Mouse (Mus musculus) midbrain, embryonic 11.5 days (tissue): ENCODE measurements around the gene Nxf1. TPM values are rescaled to one million over a fixed set of nuclear protein-coding genes. Genes with fewer than 3 reads are reported as not detected.
A peak's percentile ranks its signal among the peaks of the same experiment; 100 is the strongest.

Source experiments
- ATAC-seq: fragments of 200-750 bp; cut with Nextera tagmentation; 2 replicates; pipeline ENCODE4 v1.8.0; 2017; ENCODE audit warnings: moderate TSS enrichment, moderate library complexity; ENCODE audit not compliant: low FRiP score
- DNase-seq: peaks from one replicate; pipeline ENCODE4 v3.0.0; 2015; ENCODE audit warnings: low spot score; ENCODE audit errors: missing footprints
- H3K27ac ChIP-seq: fragments of 300-500 bp; sonication (generic); 2 replicates; pipeline ENCODE4 v1.5.1; 2014; ENCODE audit warnings: low read depth, low read length
- H3K27me3 ChIP-seq: fragments of 300-500 bp; sonication (generic); 2 replicates; pipeline ENCODE4 v1.6.1; 2014; ENCODE audit warnings: mild to moderate bottlenecking, low read length, moderate library complexity, mixed read lengths; ENCODE audit not compliant: control insufficient read depth, insufficient read depth
- H3K36me3 ChIP-seq: fragments of 300-500 bp; sonication (generic); 2 replicates; pipeline ENCODE4 v1.6.1; 2014; ENCODE audit warnings: mild to moderate bottlenecking, low read length, moderate library complexity, mixed read lengths; ENCODE audit not compliant: control insufficient read depth, insufficient read depth
- H3K4me1 ChIP-seq: fragments of 300-500 bp; sonication (generic); 2 replicates; pipeline ENCODE4 v1.6.1; 2014; ENCODE audit warnings: low read length; ENCODE audit not compliant: control insufficient read depth, insufficient read depth
- H3K4me2 ChIP-seq: fragments of 300-500 bp; sonication (generic); 2 replicates; pipeline ENCODE4 v1.6.1; 2014; ENCODE audit warnings: mild to moderate bottlenecking, moderate library complexity
- H3K4me3 ChIP-seq: fragments of 300-500 bp; sonication (generic); 2 replicates; pipeline ENCODE4 v1.5.1; 2014; ENCODE audit warnings: low read depth, low read length
- H3K9ac ChIP-seq: fragments of 300-500 bp; sonication (generic); 2 replicates; pipeline ENCODE4 v1.6.1; 2014; ENCODE audit warnings: low read length
- H3K9me3 ChIP-seq: fragments of 300-500 bp; sonication (generic); 2 replicates; pipeline ENCODE4 v1.6.1; 2016; ENCODE audit warnings: low read length; ENCODE audit not compliant: control insufficient read depth
- WGBS: fragments of 180-500 bp; shearing (Covaris S2); extraction: QIAGEN DNeasy Blood & Tissue Kit; methylation state at CpG from one replicate; pipeline ENCODE4 v1.1.7; 2014; 5-methylcytosine and 5-hydroxymethylcytosine counted together
- polyA plus RNA-seq: library from polyadenylated mRNA; unstranded; fragments of >200 nt; fragmentation: Nextera tagmentation; extraction: Ambion mirVana; gene quantifications from 2 replicates; pipeline ENCODE4 v1.2.1, GENCODE M21; 2014

The Nxf1 gene
- polyA plus RNA-seq, 1 experiment from 2014 or later, result 209 TPM

- Histone ChIP-seq H3K4me1 (peaks cover 29% of the 10 kb centered on the region), H3K9ac (peak within 1 kb of the TSS; percentile 92), H3K27me3 (no peaks in the 10 kb centered on the region), H3K27ac (peak within 1 kb of the TSS; percentile 96), H3K4me3 (peak within 1 kb of the TSS; percentile 74), H3K4me2 (peak within 1 kb of the TSS; percentile 98), H3K9me3 (no peaks in the 10 kb centered on the region), H3K36me3 (peaks cover 13% of the 10 kb centered on the region)
- under 1% methylated on average over 68 of the region's 68 CpGs for WGBS
- DNase-seq (peak; percentile 99), ATAC-seq (peak; percentile 95)
Observed at GRCm38 (mm10) chr19:8774086-8774835, 17.4 kb downstream of the Nxf1 start, which contains the start of gene Tmem179b. Gene Tmem179b (minus strand): TSS chr19:8774467.

- H3K4me2 ChIP-seq, result peak overlapping the region; percentile 98
Observed at GRCm38 (mm10) chr19:8774951-8775421, 18.1 kb downstream of the Nxf1 start.

DNA sequence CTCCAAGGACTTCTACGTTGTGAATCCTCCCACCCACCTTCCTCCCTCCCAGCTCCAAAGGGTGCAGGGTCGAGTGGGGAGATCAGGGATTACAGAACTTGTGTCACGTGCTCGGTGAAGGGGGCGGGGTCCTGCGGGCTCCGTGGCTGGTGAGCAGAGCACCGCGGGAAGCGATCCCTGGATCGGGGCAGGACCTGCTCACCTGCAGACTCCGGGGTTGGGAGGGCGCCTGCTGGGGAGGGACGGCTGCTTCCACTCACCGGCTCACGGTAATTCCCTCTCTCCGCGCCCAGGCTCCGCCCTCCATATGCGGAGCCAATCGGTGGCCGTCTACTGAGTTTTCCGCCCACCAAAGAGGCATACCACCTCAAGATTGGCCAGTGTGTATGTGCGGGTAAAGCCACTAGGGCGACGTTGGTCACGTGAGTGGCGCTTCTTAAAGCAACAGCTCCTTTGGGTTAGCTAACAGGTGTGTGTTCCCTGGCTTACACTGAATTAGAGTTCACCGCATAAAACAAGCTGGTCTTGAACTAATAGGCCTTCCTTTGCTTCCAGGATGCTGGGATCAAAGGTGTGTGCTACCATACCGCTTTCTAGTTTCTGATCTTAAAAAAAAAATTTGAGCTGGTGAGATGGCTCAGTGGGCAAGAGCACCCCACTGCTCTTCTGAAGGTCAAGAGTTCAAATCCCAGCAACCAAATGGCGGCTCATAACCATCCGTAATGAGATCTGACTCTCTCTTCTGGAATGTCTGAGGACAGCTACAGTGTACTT is 29.3 kb downstream of the Nxf1 start, which contains the start of gene Taf6l:
Gene Taf6l (minus strand): TSS at position 410 of the 774 bp plus-strand sequence.
- Histone ChIP-seq H3K4me2 (peak within 1 kb of the TSS; percentile 68), H3K27me3 (no peaks in the 10 kb centered on the region), H3K9me3 (no peaks in the 10 kb centered on the region), H3K4me1 (0 out of 2 replicates have a peak, but pooled peaks cover 4% of the 10 kb centered on the region), H3K36me3 (peaks cover 17% of the 10 kb centered on the region; the same call in 1 of the 2 replicates), H3K4me3 (peak within 1 kb of the TSS; percentile 78), H3K27ac (peak within 1 kb of the TSS; percentile 51; the same call in 1 of the 2 replicates), H3K9ac (peak within 1 kb of the TSS; percentile 73)
- under 1% methylated on average over 32 of the region's 32 CpGs for WGBS
- ATAC-seq (peak; percentile 99), DNase-seq (peak; percentile 97)

More at GRCm38 (mm10) chr19:8774951-8775421, 18.1 kb downstream of the Nxf1 start:
- no peaks in the 10 kb centered on the region for H3K9me3 ChIP-seq
- H3K9ac ChIP-seq, result peak overlapping the region; percentile 92
- H3K36me3 ChIP-seq, result peaks cover 10% of the 10 kb centered on the region
- peak; percentile 91 for DNase-seq
- peaks cover 29% of the 10 kb centered on the region for H3K4me1 ChIP-seq
- 6% methylated on average over 20 of the region's 20 CpGs for WGBS
- ATAC-seq, result peak; percentile 41; the same call in 1 of the 2 replicates
- H3K4me3 ChIP-seq, result peak overlapping the region; percentile 74
- H3K27me3 ChIP-seq, result no peaks in the 10 kb centered on the region
- H3K27ac ChIP-seq, result peak overlapping the region; percentile 96

DNA sequence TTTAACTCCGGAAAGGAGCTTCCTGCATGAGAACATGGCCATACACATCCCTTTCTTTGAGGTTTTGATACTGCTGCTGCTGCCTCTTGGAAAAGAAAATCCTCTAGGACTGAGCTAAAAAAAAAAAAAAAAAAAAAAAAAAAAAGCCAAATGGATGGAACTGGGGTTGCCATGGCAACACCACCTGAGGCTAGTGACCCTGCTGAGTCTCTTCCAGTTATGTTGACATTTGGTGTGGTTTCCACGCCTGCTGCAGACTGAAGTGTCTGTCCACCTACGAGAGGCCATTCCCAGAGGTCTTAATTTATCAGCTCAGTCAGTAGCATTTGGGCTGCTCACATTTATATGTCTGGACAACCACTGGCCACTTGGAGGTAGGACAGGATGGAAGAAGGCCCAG is 31.6 kb downstream of the Nxf1 start:
- no peak for DNase-seq
- Histone ChIP-seq H3K27me3 (no peaks in the 10 kb centered on the region), H3K4me2 (no peak overlapping the region), H3K36me3 (peaks cover 7% of the 10 kb centered on the region), H3K27ac (no peak overlapping the region), H3K9ac (no peak overlapping the region), H3K4me3 (no peak overlapping the region), H3K9me3 (no peaks in the 10 kb centered on the region), H3K4me1 (0 out of 2 replicates have a peak, but pooled peaks cover 4% of the 10 kb centered on the region)
- ATAC-seq, result no peak
- 22% methylated on average over 3 of the region's 3 CpGs for WGBS

- Histone ChIP-seq H3K27ac (no peak overlapping the region; the same call in 1 of the 2 replicates), H3K9me3 (no peaks in the 10 kb centered on the region), H3K27me3 (no peaks in the 10 kb centered on the region), H3K4me1 (0 out of 2 replicates have a peak, but pooled peaks cover 4% of the 10 kb centered on the region), H3K36me3 (peaks cover 12% of the 10 kb centered on the region), H3K4me3 (no peak overlapping the region), H3K9ac (no peak overlapping the region), H3K4me2 (no peak overlapping the region)
- 29% methylated on average over 1 of the region's 1 CpGs for WGBS
- DNase-seq (no peak), ATAC-seq (no peak)
Observed at GRCm38 (mm10) chr19:8789171-8789570, 32.3 kb downstream of the Nxf1 start.

DNA sequence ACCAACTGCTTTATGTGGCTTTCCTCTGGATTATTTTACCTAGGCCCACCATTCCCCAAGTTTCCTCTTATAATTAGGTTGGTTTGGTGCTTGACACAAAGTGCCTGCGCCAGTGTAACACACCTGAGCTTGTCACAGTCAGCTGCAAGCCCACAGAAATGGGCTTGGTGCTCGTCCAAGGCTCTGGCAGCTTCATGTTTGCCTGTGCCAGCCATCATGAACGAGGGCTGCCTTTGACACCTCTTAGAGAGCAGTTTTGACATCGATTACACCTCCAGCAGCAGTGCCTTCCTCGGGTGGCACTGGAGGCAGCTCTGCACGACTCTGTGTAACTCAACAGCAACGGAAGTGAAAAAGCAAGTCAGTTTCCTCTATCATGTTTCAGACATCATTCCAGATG is 33.3 kb downstream of the Nxf1 start:
- Histone ChIP-seq H3K4me1 (0 out of 2 replicates have a peak, but pooled peaks cover 3% of the 10 kb centered on the region), H3K27ac (no peak overlapping the region), H3K4me3 (no peak overlapping the region), H3K27me3 (no peaks in the 10 kb centered on the region), H3K36me3 (peaks cover 12% of the 10 kb centered on the region), H3K9ac (no peak overlapping the region), H3K4me2 (no peak overlapping the region), H3K9me3 (no peaks in the 10 kb centered on the region)
- WGBS, result 86% methylated on average over 7 of the region's 7 CpGs
- DNase-seq (no peak), ATAC-seq (no peak)

GRCm38 (mm10) chr19:8798264-8798946 is 41.5 kb downstream of the Nxf1 start, which contains the start of gene Polr2g:
Gene Polr2g (minus strand): TSS chr19:8798577.
- H3K9me3 ChIP-seq, result no peaks in the 10 kb centered on the region
- H3K9ac ChIP-seq, result peak within 1 kb of the TSS; percentile 84

DNA sequence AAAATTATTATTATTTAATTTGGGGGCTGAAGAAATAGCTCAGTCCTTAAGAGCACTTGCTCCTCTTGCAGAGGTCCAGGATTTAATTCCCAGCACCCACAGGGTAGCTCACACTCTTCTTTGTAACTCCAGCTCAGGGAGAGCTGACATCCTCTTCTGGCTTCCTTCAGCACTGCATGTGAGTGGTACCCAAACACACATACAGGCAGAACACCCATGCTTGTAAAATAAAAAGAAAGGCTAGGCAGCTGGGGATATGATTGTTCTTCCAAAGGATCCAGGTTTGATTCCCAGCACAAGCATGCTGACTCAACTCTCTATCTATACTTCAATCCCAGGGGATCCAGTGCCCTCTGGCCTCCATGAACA is 42.1 kb downstream of the Nxf1 start:
- no peak overlapping the region for H3K9ac ChIP-seq
- ATAC-seq, result no peak
- H3K4me2 ChIP-seq, result no peak overlapping the region; the same call in 1 of the 2 replicates
- no peaks in the 10 kb centered on the region for H3K27me3 ChIP-seq
- no peak overlapping the region for H3K4me3 ChIP-seq
- peaks cover 11% of the 10 kb centered on the region for H3K4me1 ChIP-seq
- no peak overlapping the region for H3K27ac ChIP-seq
- peaks cover 2% of the 10 kb centered on the region; the same call in 1 of the 2 replicates for H3K36me3 ChIP-seq
- no peak for DNase-seq
- H3K9me3 ChIP-seq, result no peaks in the 10 kb centered on the region

More at GRCm38 (mm10) chr19:8798264-8798946, 41.5 kb downstream of the Nxf1 start, which contains the start of gene Polr2g:
- ATAC-seq (peak; percentile 79), DNase-seq (peak; percentile 99)
- no peak within 1 kb of the TSS for H3K27ac ChIP-seq
- H3K36me3 ChIP-seq, result peaks cover 7% of the 10 kb centered on the region
- peak within 1 kb of the TSS; percentile 75 for H3K4me3 ChIP-seq
- peak within 1 kb of the TSS; percentile 88 for H3K4me2 ChIP-seq
- H3K27me3 ChIP-seq, result no peaks in the 10 kb centered on the region
- H3K4me1 ChIP-seq, result peaks cover 11% of the 10 kb centered on the region
- WGBS, result 2% methylated on average over 25 of the region's 25 CpGs
